Mouse (Mus musculus) kidney, embryonic 14.5 days (tissue): Measurements from ENCODE around the gene Gtf2a2. TPM values are rescaled to one million over a fixed set of nuclear protein-coding genes. Genes with fewer than 3 reads are reported as not detected.
"Not testable (repeated sequence)": the region's sequence is repeated elsewhere in the genome, so short reads cannot be mapped to it uniquely, and the experiment has no call there.

ENCODE experiments used
- ATAC-seq: fragments of 200-750 bp; cut with Nextera tagmentation; 2 replicates; pipeline ENCODE4 v1.8.0; 2017; ENCODE audit warnings: moderate number of reproducible peaks, mild to moderate bottlenecking, moderate TSS enrichment, moderate library complexity; ENCODE audit not compliant: low FRiP score, low TSS enrichment
- H3K27ac ChIP-seq: fragments of 300-500 bp; sonication (generic); 2 replicates; pipeline ENCODE4 v1.5.1; 2014; ENCODE audit warnings: low read depth, mild to moderate bottlenecking, low read length, moderate library complexity, mixed read lengths
- H3K27me3 ChIP-seq: fragments of 300-500 bp; sonication (generic); 2 replicates; pipeline ENCODE4 v1.6.1; 2014; ENCODE audit warnings: mild to moderate bottlenecking, low read length; ENCODE audit not compliant: control insufficient read depth, insufficient read depth
- H3K36me3 ChIP-seq: fragments of 300-500 bp; sonication (generic); 2 replicates; pipeline ENCODE4 v1.6.1; 2014; ENCODE audit warnings: low read length, mixed read lengths; ENCODE audit not compliant: control insufficient read depth, insufficient read depth
- H3K4me1 ChIP-seq: fragments of 300-500 bp; sonication (generic); 2 replicates; pipeline ENCODE4 v1.6.1; 2014; ENCODE audit warnings: low read length, mixed read lengths; ENCODE audit not compliant: control insufficient read depth, insufficient read depth
- H3K4me2 ChIP-seq: fragments of 300-500 bp; sonication (generic); replicated peaks from 2 replicates; pipeline ENCODE4 v1.6.1; 2014; ENCODE audit warnings: low read depth, mild to moderate bottlenecking, low read length
- H3K4me3 ChIP-seq: fragments of 300-500 bp; sonication (generic); 2 replicates; pipeline ENCODE4 v1.5.1; 2014; ENCODE audit warnings: mild to moderate bottlenecking, low read length
- H3K9ac ChIP-seq: fragments of 300-500 bp; sonication (generic); 2 replicates; pipeline ENCODE4 v1.6.1; 2014; ENCODE audit warnings: low read depth, mild to moderate bottlenecking, low read length, moderate library complexity
- H3K9me3 ChIP-seq: fragments of 300-500 bp; sonication (generic); 2 replicates; pipeline ENCODE4 v1.6.1; 2016; ENCODE audit warnings: low read length; ENCODE audit not compliant: control insufficient read depth
- WGBS: fragments of 180-500 bp; shearing (Covaris S2); extraction: QIAGEN DNeasy Blood & Tissue Kit; methylation state at CpG from one replicate; pipeline ENCODE4 v1.1.7; 2014; 5-methylcytosine and 5-hydroxymethylcytosine counted together
- polyA plus RNA-seq: library from polyadenylated mRNA; unstranded; fragments of >200 nt; fragmentation: Nextera tagmentation; extraction: Ambion mirVana; gene quantifications from 2 replicates; pipeline ENCODE4 v1.2.1, GENCODE M21; 2014

Gtf2a2 gene
- polyA plus RNA-seq, 1 experiment from 2014 or later: 214 TPM

- Histone ChIP-seq H3K27me3 (no peaks in the 10 kb centered on the region), H3K9ac (no peak overlapping the region), H3K36me3 (peaks cover 40% of the 10 kb centered on the region), H3K27ac (no peak overlapping the region), H3K4me1 (peaks cover 13% of the 10 kb centered on the region), H3K9me3 (no peaks in the 10 kb centered on the region), H3K4me3 (no peak overlapping the region), H3K4me2 (no peak overlapping the region)
- no peak for ATAC-seq
- WGBS: 94% methylated on average over 5 of the region's 5 CpGs
These were observed 1.4 kb upstream of the Gtf2a2 start for GRCm38 (mm10) chr9:70010781-70011473.

GRCm38 (mm10) chr9:70011537-70012407 lies 578 bp upstream of the Gtf2a2 start:
- Histone ChIP-seq H3K4me1 (peaks cover 13% of the 10 kb centered on the region), H3K9ac (peak overlapping the region; percentile 96; the same call in 1 of the 2 replicates), H3K36me3 (peaks cover 43% of the 10 kb centered on the region), H3K27ac (peak overlapping the region; percentile 94; the same call in 1 of the 2 replicates), H3K4me2 (peak overlapping the region; percentile 84), H3K9me3 (no peaks in the 10 kb centered on the region), H3K4me3 (peak overlapping the region; percentile 93), H3K27me3 (no peaks in the 10 kb centered on the region)
- 63% methylated on average over 14 of the region's 14 CpGs for WGBS
- peak; percentile 32 for ATAC-seq

- H3K27ac ChIP-seq: no peak overlapping the region
- no peak overlapping the region for H3K9ac ChIP-seq
- ATAC-seq: no peak
- WGBS: 83% methylated on average over 2 of the region's 2 CpGs
- peaks cover 13% of the 10 kb centered on the region for H3K4me1 ChIP-seq
- no peaks in the 10 kb centered on the region for H3K9me3 ChIP-seq
- H3K36me3 ChIP-seq: peaks cover 28% of the 10 kb centered on the region
- no peak overlapping the region for H3K4me2 ChIP-seq
- H3K4me3 ChIP-seq: no peak overlapping the region
- H3K27me3 ChIP-seq: no peaks in the 10 kb centered on the region
These were observed 3.3 kb downstream of the Gtf2a2 start for GRCm38 (mm10) chr9:70015632-70016031.

- H3K9ac ChIP-seq: no peak overlapping the region
- H3K4me1 ChIP-seq: peaks cover under 1% of the 10 kb centered on the region
- H3K27me3 ChIP-seq: no peaks in the 10 kb centered on the region
- no peak for ATAC-seq
- no peak overlapping the region for H3K27ac ChIP-seq
- no peaks in the 10 kb centered on the region for H3K9me3 ChIP-seq
- H3K4me2 ChIP-seq: no peak overlapping the region
- peaks cover 30% of the 10 kb centered on the region for H3K36me3 ChIP-seq
- no peak overlapping the region for H3K4me3 ChIP-seq
These were observed 6.5 kb downstream of the Gtf2a2 start for GRCm38 (mm10) chr9:70018879-70019278.

- Histone ChIP-seq H3K36me3 (peaks cover 26% of the 10 kb centered on the region), H3K27ac (no peak overlapping the region), H3K4me3 (no peak overlapping the region), H3K4me1 (no peaks in the 10 kb centered on the region), H3K9ac (no peak overlapping the region), H3K9me3 (no peaks in the 10 kb centered on the region), H3K4me2 (no peak overlapping the region), H3K27me3 (no peaks in the 10 kb centered on the region)
- ATAC-seq: no peak
- 85% methylated on average over 1 of the region's 1 CpGs for WGBS
These were observed 9.3 kb downstream of the Gtf2a2 start for GRCm38 (mm10) chr9:70021610-70022009.

DNA sequence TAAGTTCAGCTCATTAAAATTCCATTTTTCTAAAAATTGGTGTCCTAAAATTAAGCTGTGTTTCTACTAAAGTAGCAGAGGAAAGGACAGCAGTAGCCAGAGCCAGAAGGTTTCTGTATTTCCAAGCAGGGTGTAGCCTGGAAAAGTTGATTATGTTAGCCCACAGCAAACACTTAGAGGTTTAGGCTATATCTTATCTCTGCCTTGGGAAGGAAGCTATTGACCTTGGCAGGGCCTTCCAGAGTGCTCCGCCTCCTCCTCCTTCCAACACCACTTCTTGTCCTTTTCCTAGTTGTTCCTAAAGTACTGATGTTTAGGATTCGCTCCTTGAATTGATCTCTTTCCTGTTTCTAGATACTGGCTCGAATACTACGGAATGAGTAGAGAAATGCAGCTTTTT lies 9.7 kb downstream of the Gtf2a2 start:
- no peaks in the 10 kb centered on the region for H3K4me1 ChIP-seq
- no peak overlapping the region for H3K9ac ChIP-seq
- no peak overlapping the region for H3K4me2 ChIP-seq
- no peak overlapping the region for H3K4me3 ChIP-seq
- 96% methylated on average over 4 of the region's 4 CpGs for WGBS
- no peak overlapping the region for H3K27ac ChIP-seq
- H3K9me3 ChIP-seq: no peaks in the 10 kb centered on the region
- no peak for ATAC-seq
- H3K27me3 ChIP-seq: no peaks in the 10 kb centered on the region
- H3K36me3 ChIP-seq: peaks cover 23% of the 10 kb centered on the region

GRCm38 (mm10) chr9:70023615-70024014 lies 11.3 kb downstream of the Gtf2a2 start:
- H3K4me2 ChIP-seq, H3K27ac ChIP-seq, H3K4me1 ChIP-seq, H3K9me3 ChIP-seq, H3K9ac ChIP-seq, H3K4me3 ChIP-seq, H3K27me3 ChIP-seq, ATAC-seq: not testable (repeated sequence)
- H3K36me3 ChIP-seq: peaks cover 19% of the 10 kb centered on the region
- 88% methylated on average over 1 of the region's 1 CpGs for WGBS

DNA sequence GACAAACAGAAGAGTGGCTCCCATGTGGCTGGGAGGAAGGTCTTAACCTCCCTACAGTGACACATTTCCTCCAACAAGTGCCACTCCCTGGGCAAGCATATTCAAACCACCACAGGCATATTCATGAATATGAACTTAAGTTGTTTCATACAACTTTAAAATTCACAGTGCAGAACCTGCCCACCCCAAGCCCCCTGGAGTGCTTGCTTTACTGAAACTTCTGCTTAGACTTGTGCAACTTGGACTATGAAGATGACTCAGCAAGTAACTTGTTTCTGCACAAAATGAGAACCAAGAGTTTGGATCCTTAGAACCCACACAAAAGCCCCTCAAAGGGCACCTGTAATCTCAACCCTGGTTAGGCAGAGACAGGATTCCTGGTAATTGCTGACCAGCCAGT lies 12.3 kb downstream of the Gtf2a2 start:
- Histone ChIP-seq H3K36me3 (peaks cover 11% of the 10 kb centered on the region), H3K9me3 (no peaks in the 10 kb centered on the region), H3K4me1 (no peaks in the 10 kb centered on the region), H3K27me3 (no peaks in the 10 kb centered on the region), H3K27ac (no peak overlapping the region), H3K4me2 (no peak overlapping the region), H3K4me3 (no peak overlapping the region), H3K9ac (no peak overlapping the region)
- no peak for ATAC-seq

DNA sequence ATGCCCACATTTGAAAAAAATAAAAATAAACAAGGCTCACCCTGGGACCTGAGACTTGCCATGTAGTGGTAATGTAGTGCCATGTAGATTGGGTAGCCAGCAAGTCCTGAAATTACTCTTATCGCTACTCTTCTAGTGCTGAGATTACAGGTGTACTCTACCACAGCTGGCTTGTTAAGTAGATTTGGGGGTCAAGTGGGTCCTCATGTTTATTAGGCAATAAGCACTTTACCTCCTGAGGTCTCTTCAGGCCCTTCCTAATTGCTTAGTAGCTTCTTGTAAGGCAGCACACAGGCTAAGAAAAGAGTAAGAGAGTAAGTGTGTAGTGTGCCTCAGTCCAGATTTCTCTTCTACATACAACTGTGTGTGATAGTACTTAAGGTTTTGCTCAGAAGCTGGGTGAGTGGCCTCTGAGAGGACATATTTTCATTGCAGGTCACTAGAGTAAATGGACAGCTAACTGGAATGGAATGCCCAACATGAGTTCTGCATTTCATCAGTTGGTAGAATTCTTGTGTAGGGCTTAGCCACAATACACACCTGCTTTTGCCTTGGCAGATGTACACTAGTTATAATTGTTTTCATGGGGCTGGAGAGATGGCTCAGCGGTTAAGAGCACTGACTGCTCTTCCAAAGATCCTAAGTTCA lies 13.1 kb downstream of the Gtf2a2 start:
- H3K9ac ChIP-seq: no peak overlapping the region
- 89% methylated on average over 2 of the region's 2 CpGs for WGBS
- H3K4me1 ChIP-seq: no peaks in the 10 kb centered on the region
- H3K36me3 ChIP-seq: peaks cover 6% of the 10 kb centered on the region
- H3K27me3 ChIP-seq: no peaks in the 10 kb centered on the region
- no peak overlapping the region for H3K4me3 ChIP-seq
- no peak for ATAC-seq
- H3K9me3 ChIP-seq: no peaks in the 10 kb centered on the region
- H3K27ac ChIP-seq: no peak overlapping the region
- no peak overlapping the region for H3K4me2 ChIP-seq
